Mouse (Mus musculus) thymus, adult 18-20 months (tissue): ENCODE results near the gene Tcf7l1.

Experiments used
- DNase-seq, 2 experiments: peaks; one replicate each; pipeline ENCODE4 v3.0.0; 2022; ENCODE audit warnings: mixed read lengths in 2 of 2

Tcf7l1 gene

DNA sequence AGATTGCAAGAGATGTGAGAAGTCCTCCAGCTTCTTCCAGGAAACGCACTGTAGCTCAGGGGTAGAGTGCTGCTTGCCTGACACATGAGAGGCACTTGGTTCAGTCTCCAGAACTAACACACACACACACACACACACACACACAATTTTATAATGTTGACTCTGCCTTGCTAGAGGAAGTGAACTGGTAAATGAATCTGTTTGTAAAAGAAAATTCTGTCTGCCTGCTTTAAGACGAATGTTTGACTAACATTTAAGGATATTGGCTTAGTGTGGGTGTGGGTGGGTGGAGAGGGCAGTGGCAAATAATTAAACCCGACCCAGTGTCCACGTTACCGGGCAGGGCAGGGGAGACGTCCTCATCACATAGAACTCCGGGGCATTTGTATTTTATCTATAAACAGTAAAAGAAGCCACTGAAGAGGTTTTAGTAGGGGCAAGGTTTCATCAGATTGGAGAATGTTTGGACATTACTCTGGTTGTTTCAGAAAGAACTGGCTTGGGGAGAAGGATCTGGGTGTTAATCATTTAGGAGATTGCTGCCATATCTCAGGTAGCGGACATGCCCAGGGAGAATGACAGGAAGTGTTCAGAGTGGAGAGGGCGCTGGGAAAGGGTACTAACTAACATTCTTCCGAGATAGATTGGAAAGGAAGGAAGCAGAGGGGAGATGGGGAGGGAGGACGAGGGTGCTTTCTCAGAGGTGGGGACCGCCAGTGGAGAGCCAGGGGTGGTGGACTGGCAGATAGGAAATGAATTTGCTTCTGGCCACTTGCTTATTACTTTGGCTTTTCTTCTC is 169.1 kb downstream of the Tcf7l1 start:
- no peak for DNase-seq

GRCm38 (mm10) chr6:72616643-72617288 is 172.3 kb downstream of the Tcf7l1 start, which contains the start of gene Tgoln1:
TSS of gene Tgoln1 (minus strand) at chr6:72617000.
- DNase-seq: peak; percentile 90 to 94

- peak in 1 of 2 experiments; percentile 29 for DNase-seq
These were observed 173.3 kb downstream of the Tcf7l1 start for GRCm38 (mm10) chr6:72615561-72616375.

DNA sequence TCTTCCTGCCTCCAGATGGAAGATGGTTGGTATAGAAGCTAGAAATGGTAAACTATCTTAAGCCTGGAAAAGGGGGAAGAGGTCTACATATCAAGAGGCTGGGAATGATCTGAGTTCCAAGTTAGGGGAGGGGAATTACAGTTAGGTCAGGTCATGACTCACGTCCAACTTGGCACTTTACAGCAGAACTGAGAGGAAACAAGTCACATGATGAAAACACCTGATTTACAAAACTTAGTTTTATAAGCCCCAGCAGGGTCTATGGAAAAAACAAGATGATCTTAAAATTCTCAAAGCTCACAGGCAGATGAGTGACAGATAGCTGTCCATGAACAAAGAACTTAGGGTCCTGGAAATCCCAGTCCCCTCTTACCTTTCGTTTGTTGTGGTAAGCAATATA is 173.9 kb downstream of the Tcf7l1 start:
- DNase-seq: no peak

DNA sequence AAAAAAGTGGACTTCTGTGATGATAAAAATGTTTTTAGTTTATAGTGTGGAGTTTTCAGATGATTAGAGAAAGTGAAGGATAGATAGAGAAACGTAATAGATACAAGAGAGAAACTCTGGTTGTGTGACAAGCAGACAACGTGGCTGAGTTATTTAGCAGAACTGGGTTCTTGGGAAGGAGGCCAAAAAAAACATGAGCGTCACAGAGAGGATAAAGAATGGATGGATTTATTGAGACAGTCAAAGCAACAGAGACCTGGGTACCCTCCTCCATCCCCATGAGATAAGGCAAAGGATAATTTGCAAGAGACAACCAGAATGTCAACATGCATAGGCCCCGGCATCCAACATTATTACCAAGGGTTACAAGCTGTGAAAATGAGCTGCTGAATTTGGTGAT is 178.8 kb downstream of the Tcf7l1 start:
- no peak for DNase-seq

DNA sequence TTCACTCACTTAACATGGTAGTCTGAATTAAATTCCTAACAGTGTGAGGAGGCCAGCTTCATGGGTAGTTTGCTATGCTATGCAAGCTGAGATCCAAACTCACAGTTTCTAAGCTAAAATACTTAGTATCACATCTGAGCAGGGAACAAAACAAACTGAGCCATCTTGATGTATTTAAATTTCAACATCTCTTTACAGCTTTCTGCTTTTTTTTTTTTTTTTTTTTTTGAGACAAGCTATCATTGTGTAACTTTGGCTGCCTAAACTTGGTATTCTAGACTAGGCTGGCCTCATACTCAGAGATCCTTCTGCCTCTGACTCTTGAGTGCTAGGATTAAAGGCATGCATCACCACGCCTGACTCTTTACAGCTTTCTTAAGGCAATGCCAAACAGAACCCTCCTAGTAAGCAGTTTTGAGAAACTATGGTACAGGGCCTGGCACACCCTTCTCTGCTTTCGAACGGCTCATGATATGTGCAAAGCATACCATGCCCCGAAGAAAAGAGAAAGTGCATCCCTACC is 180.3 kb downstream of the Tcf7l1 start:
- DNase-seq: no peak

DNA sequence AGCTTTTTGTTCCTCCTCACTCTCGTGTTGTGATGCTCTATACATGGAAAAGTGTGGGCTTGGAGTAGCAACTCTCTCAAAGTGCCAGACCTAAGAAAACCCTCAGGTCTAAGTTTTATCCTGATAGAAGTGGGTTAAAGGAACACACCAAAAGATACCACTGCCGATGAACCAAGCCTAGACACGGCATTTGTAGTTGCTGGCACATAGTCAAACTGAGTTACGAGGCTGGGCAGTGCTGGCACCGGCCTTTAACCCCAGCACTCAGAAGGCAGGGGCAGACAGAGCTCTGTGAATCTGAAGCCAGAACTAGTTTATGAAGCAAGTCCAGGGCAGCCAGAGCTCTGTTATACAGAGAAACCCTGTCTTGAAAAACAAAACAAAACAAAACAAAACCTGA is 181.4 kb downstream of the Tcf7l1 start:
- no peak for DNase-seq

DNA sequence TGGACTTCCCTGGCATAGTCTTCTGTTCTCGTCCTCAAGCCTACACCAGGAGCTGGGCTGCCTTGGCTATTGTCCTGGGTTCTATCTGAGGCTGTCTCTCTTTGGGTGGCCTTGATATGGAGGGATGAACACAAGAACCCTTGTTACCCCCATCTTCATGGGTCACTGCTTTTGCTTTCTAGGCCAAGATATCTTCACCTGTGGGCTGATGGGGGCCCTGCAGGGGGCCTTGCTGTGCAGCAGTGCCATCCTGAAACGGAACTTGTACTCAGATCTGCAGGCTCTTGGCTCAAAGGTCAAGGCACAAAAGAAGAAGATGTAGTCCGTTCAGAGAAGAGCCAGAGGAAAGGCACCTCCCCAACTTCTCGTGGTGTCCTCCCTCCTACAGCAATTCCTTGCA is 182.0 kb downstream of the Tcf7l1 start:
- no peak for DNase-seq

- no peak for DNase-seq
These were observed 185.0 kb downstream of the Tcf7l1 start for GRCm38 (mm10) chr6:72604066-72604465.

- peak; percentile 45 to 71 for DNase-seq
These were observed 187.3 kb downstream of the Tcf7l1 start for GRCm38 (mm10) chr6:72601732-72602131.

- no peak for DNase-seq
These were observed 188.3 kb downstream of the Tcf7l1 start for GRCm38 (mm10) chr6:72600771-72601170.

- no peak for DNase-seq
These were observed 188.8 kb downstream of the Tcf7l1 start for GRCm38 (mm10) chr6:72600216-72600615.

DNA sequence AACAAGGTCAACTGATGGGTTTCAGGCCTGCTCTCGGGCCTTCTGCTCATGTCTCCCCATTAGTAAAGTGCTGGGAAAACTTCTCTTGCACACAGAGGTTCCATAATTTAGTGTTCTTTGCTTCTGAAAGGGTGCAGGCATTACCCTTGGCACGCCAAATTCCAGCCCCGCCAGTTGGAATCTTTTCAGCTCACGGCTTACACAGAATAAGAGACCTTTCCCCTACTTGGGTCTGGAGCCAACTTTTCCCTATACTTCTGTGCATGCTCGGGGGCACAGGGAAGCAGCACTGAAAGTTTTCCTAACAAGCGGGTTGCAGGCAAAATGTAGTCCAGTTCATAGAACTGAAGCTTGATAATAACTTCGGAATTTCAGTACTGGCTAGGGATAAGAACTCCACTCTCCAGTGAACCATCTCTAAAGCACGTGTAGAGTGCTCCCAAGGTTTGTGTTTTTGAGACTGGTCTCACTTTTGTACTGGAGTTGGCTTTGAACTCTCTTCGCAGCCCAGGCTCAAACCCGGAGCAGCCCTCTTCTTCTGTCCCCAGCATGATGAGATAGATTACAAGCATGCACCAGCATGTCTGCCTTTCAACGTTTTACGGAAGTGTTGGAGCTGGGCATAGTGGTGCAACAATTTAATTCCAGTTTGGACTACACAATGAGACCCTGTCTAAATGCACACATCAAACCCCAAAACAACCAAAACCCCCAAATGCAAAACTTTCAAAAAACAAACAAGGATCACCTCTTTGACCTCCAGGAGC is 190.1 kb downstream of the Tcf7l1 start:
- DNase-seq: no peak

GRCm38 (mm10) chr6:72597956-72598753 is 190.9 kb downstream of the Tcf7l1 start, which contains the start of the genes Elmod3 and Retsat:
TSS of gene Elmod3 (minus strand) at chr6:72598413.
TSS of gene Retsat (plus strand) at chr6:72598475.
- DNase-seq: peak; percentile 77 to 89

DNA sequence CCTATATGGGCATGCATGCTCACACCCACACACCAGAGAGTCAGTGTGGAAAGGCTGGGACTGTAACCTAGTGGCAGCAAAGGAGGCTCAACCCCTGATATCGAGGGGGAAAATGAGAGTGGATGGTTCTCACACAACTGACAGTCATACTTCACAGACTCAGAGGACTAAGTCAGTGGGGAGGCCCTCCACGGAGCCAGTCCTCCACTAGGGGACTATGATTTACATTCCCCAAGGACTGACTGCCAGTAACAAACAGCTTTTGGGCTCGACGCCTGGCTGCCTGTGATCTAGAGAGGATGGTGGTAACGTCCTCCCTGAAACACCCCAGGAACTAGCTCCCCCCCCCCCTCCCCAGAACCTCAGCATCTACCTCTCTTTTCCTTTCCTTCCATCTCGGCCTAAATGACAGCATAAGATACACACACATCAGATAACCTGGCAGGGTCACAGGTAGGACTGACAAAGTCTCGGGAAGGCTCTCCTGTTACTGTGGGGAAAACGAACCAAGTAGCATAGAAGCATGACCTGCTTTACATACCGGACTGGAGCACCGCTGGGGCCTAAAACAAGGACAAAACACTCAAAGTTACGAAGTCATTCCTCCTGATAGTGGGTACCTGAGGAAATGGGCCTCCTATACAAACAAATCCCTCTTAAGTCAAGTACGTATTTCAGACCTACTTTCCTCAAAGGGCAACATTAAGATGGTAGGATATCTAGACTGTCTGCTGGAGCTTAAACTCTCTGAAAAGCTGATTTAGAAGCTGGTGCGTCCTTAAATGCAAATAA is 191.8 kb downstream of the Tcf7l1 start:
- no peak for DNase-seq

- DNase-seq: no peak
These were observed 195.1 kb downstream of the Tcf7l1 start for GRCm38 (mm10) chr6:72593914-72594313.

- DNase-seq: no peak
These were observed 195.8 kb downstream of the Tcf7l1 start for GRCm38 (mm10) chr6:72593011-72593803.

DNA sequence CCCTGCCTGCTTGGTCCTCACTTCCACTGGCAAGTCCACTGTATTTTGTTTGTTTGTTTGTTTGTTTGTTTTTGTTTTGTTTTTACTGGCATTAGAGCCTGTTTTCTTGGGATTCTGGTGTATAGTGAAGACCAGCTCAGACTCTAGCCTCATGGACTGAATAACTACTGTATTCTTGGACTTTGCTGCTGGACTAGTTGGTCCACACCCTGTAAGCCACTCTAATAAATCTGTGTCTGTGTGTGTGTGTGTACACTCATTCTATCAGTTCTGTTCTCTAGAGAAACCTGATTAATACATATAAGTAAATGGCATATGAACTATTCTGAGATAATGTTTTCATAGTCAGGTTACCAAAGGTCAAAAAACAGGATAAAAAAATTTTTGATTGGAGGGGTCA is 198.9 kb downstream of the Tcf7l1 start:
- no peak for DNase-seq

- DNase-seq: no peak
These were observed 200.7 kb downstream of the Tcf7l1 start for GRCm38 (mm10) chr6:72588307-72588706.

GRCm38 (mm10) chr6:72586701-72587100 is 202.4 kb downstream of the Tcf7l1 start:
- no peak for DNase-seq
